Mouse (Mus musculus) frontal cortex, postnatal 25 days (tissue): ENCODE measurements around the gene Parva.

ENCODE experiments used
- DNase-seq, 2 experiments: peaks; one replicate each; pipeline ENCODE4 v3.0.0; 2022; ENCODE audit warnings: low spot score in 2 of 2

Gene Parva

GRCm38 (mm10) chr7:112472708-112473281, 45.5 kb downstream of the Parva start:
- no peak for DNase-seq

- DNase-seq = no peak
Measured at GRCm38 (mm10) chr7:112473649-112474435, 46.5 kb downstream of the Parva start.

- peak in 1 of 2 experiments; percentile 39 for DNase-seq
Measured at GRCm38 (mm10) chr7:112479116-112479515, 51.8 kb downstream of the Parva start.

- no peak for DNase-seq
Measured at GRCm38 (mm10) chr7:112481031-112481430, 53.7 kb downstream of the Parva start.

GRCm38 (mm10) chr7:112482572-112482971, 55.3 kb downstream of the Parva start:
- DNase-seq = no peak

GRCm38 (mm10) chr7:112483382-112483781, 56.1 kb downstream of the Parva start:
- DNase-seq = no peak

GRCm38 (mm10) chr7:112490825-112491224, 63.5 kb downstream of the Parva start:
- DNase-seq = no peak

- DNase-seq = no peak
Measured at GRCm38 (mm10) chr7:112491737-112492136, 64.4 kb downstream of the Parva start.

- no peak for DNase-seq
Measured at GRCm38 (mm10) chr7:112495950-112496349, 68.6 kb downstream of the Parva start.

GRCm38 (mm10) chr7:112496921-112497320, 69.6 kb downstream of the Parva start:
- DNase-seq = no peak

GRCm38 (mm10) chr7:112498591-112499301, 71.4 kb downstream of the Parva start:
- DNase-seq = no peak

- DNase-seq = no peak
Measured at GRCm38 (mm10) chr7:112499453-112500133, 72.3 kb downstream of the Parva start.

GRCm38 (mm10) chr7:112500134-112500490, 72.8 kb downstream of the Parva start:
- DNase-seq = no peak

GRCm38 (mm10) chr7:112502050-112502809, 74.9 kb downstream of the Parva start:
- no peak for DNase-seq

GRCm38 (mm10) chr7:112502845-112503244, 75.5 kb downstream of the Parva start:
- no peak for DNase-seq

GRCm38 (mm10) chr7:112503448-112503847, 76.1 kb downstream of the Parva start:
- DNase-seq = no peak

GRCm38 (mm10) chr7:112503917-112504316, 76.6 kb downstream of the Parva start:
- DNase-seq = no peak

GRCm38 (mm10) chr7:112509107-112509506, 81.8 kb downstream of the Parva start:
- no peak for DNase-seq

- no peak for DNase-seq
Measured at GRCm38 (mm10) chr7:112510336-112511048, 83.2 kb downstream of the Parva start.

GRCm38 (mm10) chr7:112511309-112511708, 84.0 kb downstream of the Parva start:
- no peak for DNase-seq

- no peak for DNase-seq
Measured at GRCm38 (mm10) chr7:112512257-112512656, 85.0 kb downstream of the Parva start.
